Mouse (Mus musculus): Measurements from ENCODE around the gene Cers2. TPM values are rescaled to one million over a fixed set of nuclear protein-coding genes. Genes with fewer than 3 reads are reported as not detected.

The Cers2 gene
- total and polyA plus RNA-seq, 2 experiments, result 266 to 283 TPM

GRCm38 (mm10) chr3:95315094-95315843 is 678 bp downstream of the Cers2 start:
- Histone ChIP-seq H3K4me1 (ENCODE audit: control insufficient read depth, insufficient read depth, low read length) (peaks cover 24% of the 10 kb centered on the region), H3K79me2 (ENCODE audit: control insufficient read depth, insufficient read depth, low read length) (peaks cover 25% of the 10 kb centered on the region; the same call in 1 of the 2 replicates), H3K27ac (replicated peaks; ENCODE audit: insufficient read depth, low read depth, low read length) (peak overlapping the region; percentile 88), H3K27me3 (ENCODE audit: control insufficient read depth, insufficient read depth, low read length) (no peaks in the 10 kb centered on the region), H3K36me3 (ENCODE audit: control insufficient read depth, insufficient read depth, low read length) (peaks cover 4% of the 10 kb centered on the region; the same call in 1 of the 2 replicates), H3K4me3 (ENCODE audit: insufficient read depth, low read depth, low read length) (peak overlapping the region; percentile 92), H3K9ac (ENCODE audit: low read depth, low read length) (peak overlapping the region; percentile 99)
- TF ChIP-seq POLR2A (IDR thresholded peaks at IDR 0.05; ENCODE audit: extremely low read depth, insufficient read depth, low read length) (peak; percentile 69; the same call in 1 of the 2 replicates), CTCF (IDR thresholded peaks at IDR 0.05; ENCODE audit: low read depth, low read length) (peak; percentile 47; the same call in 1 of the 2 replicates)
- DNase-seq (ENCODE audit: extremely low read depth, low read depth, low spot score), result peak; percentile 75
- under 1% methylated on average over 68 of the region's 71 CpGs for WGBS

- Histone ChIP-seq H3K27me3 (ENCODE audit: control insufficient read depth, insufficient read depth, low read length) (no peaks in the 10 kb centered on the region), H3K4me1 (ENCODE audit: control insufficient read depth, insufficient read depth, low read length) (peaks cover 31% of the 10 kb centered on the region), H3K27ac (replicated peaks; ENCODE audit: insufficient read depth, low read depth, low read length) (peak overlapping the region; percentile 88), H3K4me3 (ENCODE audit: insufficient read depth, low read depth, low read length) (peak overlapping the region; percentile 92), H3K9ac (ENCODE audit: low read depth, low read length) (peak overlapping the region; percentile 99), H3K36me3 (ENCODE audit: control insufficient read depth, insufficient read depth, low read length) (peaks cover 11% of the 10 kb centered on the region), H3K79me2 (ENCODE audit: control insufficient read depth, insufficient read depth, low read length) (peaks cover 31% of the 10 kb centered on the region; the same call in 1 of the 2 replicates)
- peak; percentile 57 for DNase-seq (ENCODE audit: extremely low read depth, low read depth, low spot score)
- 2% methylated on average over 9 of the region's 9 CpGs for WGBS
- TF ChIP-seq POLR2A (IDR thresholded peaks at IDR 0.05; ENCODE audit: extremely low read depth, insufficient read depth, low read length) (no peak), CTCF (IDR thresholded peaks at IDR 0.05; ENCODE audit: low read depth, low read length) (no peak)
These were observed 1.4 kb downstream of the Cers2 start for GRCm38 (mm10) chr3:95315844-95316550.

GRCm38 (mm10) chr3:95317414-95318080 is 3.0 kb downstream of the Cers2 start:
- H3K79me2 ChIP-seq (ENCODE audit: control insufficient read depth, insufficient read depth, low read length), result peaks cover 31% of the 10 kb centered on the region; the same call in 1 of the 2 replicates
- no peaks in the 10 kb centered on the region for H3K27me3 ChIP-seq (ENCODE audit: control insufficient read depth, insufficient read depth, low read length)
- H3K9ac ChIP-seq (ENCODE audit: low read depth, low read length), result peak overlapping the region; percentile 46
- peaks cover 36% of the 10 kb centered on the region for H3K4me1 ChIP-seq (ENCODE audit: control insufficient read depth, insufficient read depth, low read length)
- peak; percentile 70 for DNase-seq (ENCODE audit: extremely low read depth, low read depth, low spot score)
- peak overlapping the region; percentile 2 for H3K4me3 ChIP-seq (ENCODE audit: insufficient read depth, low read depth, low read length)
- H3K27ac ChIP-seq (replicated peaks; ENCODE audit: insufficient read depth, low read depth, low read length), result peak overlapping the region; percentile 87
- H3K36me3 ChIP-seq (ENCODE audit: control insufficient read depth, insufficient read depth, low read length), result peaks cover 27% of the 10 kb centered on the region
- WGBS, result 11% methylated on average over 12 of the region's 12 CpGs
- TF ChIP-seq POLR2A (IDR thresholded peaks at IDR 0.05; ENCODE audit: extremely low read depth, insufficient read depth, low read length), result no peak
- peak; percentile 81 for TF ChIP-seq CTCF (IDR thresholded peaks at IDR 0.05; ENCODE audit: low read depth, low read length)

GRCm38 (mm10) chr3:95318548-95318947 is 4.0 kb downstream of the Cers2 start:
- H3K27ac ChIP-seq (replicated peaks; ENCODE audit: insufficient read depth, low read depth, low read length), result peak overlapping the region; percentile 98
- H3K4me3 ChIP-seq (ENCODE audit: insufficient read depth, low read depth, low read length), result peak overlapping the region; percentile 61
- H3K9ac ChIP-seq (ENCODE audit: low read depth, low read length), result peak overlapping the region; percentile 90
- DNase-seq (ENCODE audit: extremely low read depth, low read depth, low spot score), result peak; percentile 100
- 13% methylated on average over 6 of the region's 6 CpGs for WGBS
- TF ChIP-seq CTCF (IDR thresholded peaks at IDR 0.05; ENCODE audit: low read depth, low read length) (no peak), POLR2A (IDR thresholded peaks at IDR 0.05; ENCODE audit: extremely low read depth, insufficient read depth, low read length) (peak; percentile 94)
- peaks cover 41% of the 10 kb centered on the region for H3K4me1 ChIP-seq (ENCODE audit: control insufficient read depth, insufficient read depth, low read length)
- peaks cover 31% of the 10 kb centered on the region; the same call in 1 of the 2 replicates for H3K79me2 ChIP-seq (ENCODE audit: control insufficient read depth, insufficient read depth, low read length)
- H3K36me3 ChIP-seq (ENCODE audit: control insufficient read depth, insufficient read depth, low read length), result peaks cover 35% of the 10 kb centered on the region
- H3K27me3 ChIP-seq (ENCODE audit: control insufficient read depth, insufficient read depth, low read length), result no peaks in the 10 kb centered on the region

GRCm38 (mm10) chr3:95319110-95319509 is 4.5 kb downstream of the Cers2 start:
- peak overlapping the region; percentile 98 for H3K27ac ChIP-seq (replicated peaks; ENCODE audit: insufficient read depth, low read depth, low read length)
- no peaks in the 10 kb centered on the region for H3K27me3 ChIP-seq (ENCODE audit: control insufficient read depth, insufficient read depth, low read length)
- TF ChIP-seq CTCF (IDR thresholded peaks at IDR 0.05; ENCODE audit: low read depth, low read length) (no peak), POLR2A (IDR thresholded peaks at IDR 0.05; ENCODE audit: extremely low read depth, insufficient read depth, low read length) (no peak)
- 10% methylated on average over 2 of the region's 2 CpGs for WGBS
- H3K4me3 ChIP-seq (ENCODE audit: insufficient read depth, low read depth, low read length), result peak overlapping the region; percentile 61
- H3K36me3 ChIP-seq (ENCODE audit: control insufficient read depth, insufficient read depth, low read length), result peaks cover 38% of the 10 kb centered on the region
- peaks cover 44% of the 10 kb centered on the region for H3K4me1 ChIP-seq (ENCODE audit: control insufficient read depth, insufficient read depth, low read length)
- peaks cover 31% of the 10 kb centered on the region; the same call in 1 of the 2 replicates for H3K79me2 ChIP-seq (ENCODE audit: control insufficient read depth, insufficient read depth, low read length)
- DNase-seq (ENCODE audit: extremely low read depth, low read depth, low spot score), result no peak
- H3K9ac ChIP-seq (ENCODE audit: low read depth, low read length), result peak overlapping the region; percentile 90

Measured in liver, adult 2 months (tissue).